In the genomic region with DNA sequence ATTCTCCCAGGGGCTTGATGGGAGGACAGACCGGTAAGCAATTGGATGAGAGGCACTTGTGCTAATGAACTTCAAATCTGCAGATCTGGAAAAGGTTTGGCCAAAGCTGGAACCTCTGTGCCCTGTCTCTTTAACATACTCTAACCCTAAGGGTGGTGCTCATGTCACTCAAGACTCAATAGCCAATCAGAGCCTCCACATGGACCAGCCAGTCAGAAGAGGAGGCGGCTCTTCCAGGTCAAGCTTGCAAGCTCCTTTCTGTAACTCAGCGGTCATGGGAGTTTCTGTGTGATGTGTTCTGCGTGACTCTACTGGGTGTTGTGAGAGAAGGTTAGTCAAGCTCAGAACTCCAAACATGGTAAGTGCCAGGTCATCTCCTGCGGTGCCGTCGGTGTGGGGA, we compare ENCODE assay signal across 8 mouse cellular contexts. TPM values are rescaled to one million over a fixed set of nuclear protein-coding genes. Genes with fewer than 3 reads are reported as not detected.
DNase-seq lines count a peak whose midpoint lies in the region; ATAC-seq and TF ChIP-seq lines count a peak whose summit lies in the region.
"Not testable (repeated sequence)": the region's sequence is repeated elsewhere in the genome, so short reads cannot be mapped to it uniquely, and the experiment has no call there.

A gene (plus strand): TSS at position 196 of the 400 bp plus-strand sequence.

- not testable (repeated sequence) for H3K4me3 ChIP-seq in forebrain, embryonic 12.5 days (replicated peaks); hindbrain, embryonic 11.5 days (ENCODE audit: low read depth, low read length); kidney, postnatal 0 days (replicated peaks; ENCODE audit: low read depth, low read length); midbrain, embryonic 10.5 days; stomach, embryonic 15.5 days (replicated peaks)

- not testable (repeated sequence) for H3K36me3 ChIP-seq in forebrain, embryonic 12.5 days (replicated peaks); hindbrain, embryonic 11.5 days (ENCODE audit: control insufficient read depth, insufficient read depth, low read length); kidney, postnatal 0 days (ENCODE audit: insufficient read depth, low read length); midbrain, embryonic 10.5 days; stomach, embryonic 15.5 days

- TF ChIP-seq CTCF in kidney, postnatal 0 days (IDR thresholded peaks at IDR 0.05; ENCODE audit: low read depth): not testable (repeated sequence)

- ATAC-seq in forebrain, embryonic 12.5 days (ENCODE audit: low FRiP score); hindbrain, embryonic 11.5 days (ENCODE audit: low FRiP score); kidney, postnatal 0 days (replicated peaks; ENCODE audit: low FRiP score, low read depth); stomach, embryonic 15.5 days (ENCODE audit: insufficient read depth, low FRiP score, low read depth): not testable (repeated sequence)

- H3K4me2 ChIP-seq in forebrain, embryonic 12.5 days; hindbrain, embryonic 11.5 days (replicated peaks; ENCODE audit: low read depth, low read length); kidney, postnatal 0 days (ENCODE audit: low read length); stomach, embryonic 15.5 days: not testable (repeated sequence)

- H3K9me3 ChIP-seq in forebrain, embryonic 12.5 days; hindbrain, embryonic 11.5 days (ENCODE audit: control insufficient read depth, low read length); kidney, postnatal 0 days (replicated peaks; ENCODE audit: low read length); midbrain, embryonic 10.5 days (replicated peaks); stomach, embryonic 15.5 days: not testable (repeated sequence)

- H3K4me1 ChIP-seq in forebrain, embryonic 12.5 days; hindbrain, embryonic 11.5 days (replicated peaks; ENCODE audit: control insufficient read depth, insufficient read depth, low read length); kidney, postnatal 0 days (replicated peaks; ENCODE audit: insufficient read depth, low read length); midbrain, embryonic 10.5 days; stomach, embryonic 15.5 days: not testable (repeated sequence)

- not testable (repeated sequence) for H3K27ac ChIP-seq in forebrain, embryonic 12.5 days; hindbrain, embryonic 11.5 days (ENCODE audit: low read depth, low read length); kidney, postnatal 0 days; midbrain, embryonic 10.5 days (replicated peaks); stomach, embryonic 15.5 days

- WGBS in forebrain, embryonic 12.5 days: no CpG with 5 or more reads among the region's 7 CpGs
- no CpG with 5 or more reads among the region's 7 CpGs for WGBS in hindbrain, embryonic 11.5 days
- no CpG with 5 or more reads among the region's 7 CpGs for WGBS in kidney, postnatal 0 days
- WGBS in midbrain, embryonic 10.5 days: no CpG with 5 or more reads among the region's 7 CpGs
- no CpG with 5 or more reads among the region's 7 CpGs for WGBS in stomach, embryonic 15.5 days

- not testable (repeated sequence) for DNase-seq in adrenal gland, postnatal 25 days; heart, adult 8-10 months (ENCODE audit: low spot score); hindbrain, embryonic 11.5 days (ENCODE audit: low spot score); kidney, postnatal 0 days (ENCODE audit: low spot score); left cerebral cortex, postnatal 36 days (ENCODE audit: low spot score in 2 of 2); midbrain, embryonic 10.5 days (ENCODE audit: low spot score)

- not testable (repeated sequence) for H3K9ac ChIP-seq in forebrain, embryonic 12.5 days; hindbrain, embryonic 11.5 days (ENCODE audit: low read depth, low read length); kidney, postnatal 0 days (ENCODE audit: low read depth, low read length); stomach, embryonic 15.5 days

- H3K27me3 ChIP-seq in forebrain, embryonic 12.5 days; hindbrain, embryonic 11.5 days (ENCODE audit: control insufficient read depth, insufficient read depth, low read length); kidney, postnatal 0 days (ENCODE audit: insufficient read depth, low read length); midbrain, embryonic 10.5 days (ENCODE audit: low read depth, poor library complexity, severe bottlenecking); stomach, embryonic 15.5 days (replicated peaks): not testable (repeated sequence)

- intact Hi-C loops in left cerebral cortex, postnatal 36 days (cut with DNase I): not testable (repeated sequence)

RNA-seq across cellular contexts. Expression of the gene that starts here (rescaled TPM):
- total RNA-seq in adrenal gland, postnatal 25 days (2021): 10.6 and 29.4 TPM in 2 replicates
- polyA plus RNA-seq in forebrain, embryonic 12.5 days (2016; fragmentation: Nextera tagmentation; extraction: Ambion mirVana): 25.9 and 30.8 TPM in 2 replicates
- total RNA-seq in heart, adult 8-10 months (2022): 10 to 100 TPM; 12.7 to 20.3 (median 16.4) TPM
- 23.3 and 29.4 TPM in 2 replicates for polyA plus RNA-seq in hindbrain, embryonic 11.5 days (2014; fragmentation: Nextera tagmentation; extraction: Ambion mirVana)
- 22.9 and 25.1 TPM in 2 replicates for polyA plus RNA-seq in kidney, postnatal 0 days (2015; fragmentation: Nextera tagmentation; extraction: Ambion mirVana)
- 10 to 100 TPM; 48.4 to 54.8 TPM for total RNA-seq in left cerebral cortex, postnatal 36 days (2021)
- 25.8 and 27.1 TPM in 2 replicates for polyA plus RNA-seq in midbrain, embryonic 10.5 days (2016; fragmentation: Nextera tagmentation; extraction: Ambion mirVana)
- 18.1 and 18.2 TPM in 2 replicates for polyA plus RNA-seq in stomach, embryonic 15.5 days (2015; fragmentation: Nextera tagmentation; extraction: Ambion mirVana)
